Mouse (Mus musculus) erythroblast, embryonic 14.5 days (primary cell): ENCODE data around the gene Kti12. TPM values are rescaled to one million over a fixed set of nuclear protein-coding genes. Genes with fewer than 3 reads are reported as not detected.

Experiments
- H3K27me3 ChIP-seq: 2 replicates; pipeline ENCODE4 v1.6.1; 2012; ENCODE audit warnings: inconsistent platforms; ENCODE audit not compliant: control insufficient read depth
- H3K36me3 ChIP-seq: 2 replicates; pipeline ENCODE4 v1.6.1; 2012; ENCODE audit warnings: mild to moderate bottlenecking, inconsistent platforms; ENCODE audit not compliant: control insufficient read depth
- H3K4me1 ChIP-seq: 2 replicates; pipeline ENCODE4 v1.6.1; 2012; ENCODE audit warnings: inconsistent platforms; ENCODE audit not compliant: control insufficient read depth
- H3K4me3 ChIP-seq: replicated peaks from 2 replicates; pipeline ENCODE3; 2012; ENCODE audit warnings: moderate library complexity, mild to moderate bottlenecking, inconsistent platforms
- H3K9me3 ChIP-seq: 2 replicates; pipeline ENCODE4 v1.6.1; 2012; ENCODE audit warnings: low read length, inconsistent platforms, mixed read lengths; ENCODE audit not compliant: control insufficient read depth
- GATA1 ChIP-seq: IDR thresholded peaks from 2 replicates; pipeline ENCODE4 v1.6.1; 2012; ENCODE audit warnings: low read length, inconsistent platforms, mixed read lengths
- TAL1 ChIP-seq: IDR thresholded peaks from 3 replicates; pipeline ENCODE4 v1.6.1; 2012; ENCODE audit warnings: low read length, inconsistent platforms, mixed read lengths
- polyA plus RNA-seq: library from polyadenylated mRNA; stranded (reverse); fragments of >175 nt; gene quantifications from 2 replicates; pipeline ENCODE4 v1.2.3, GENCODE M21; 2012

Gene Kti12
- polyA plus RNA-seq, 1 experiment: 3.6 TPM

GRCm38 (mm10) chr4:108845824-108846569 lies 1.6 kb upstream of the Kti12 start:
- Histone ChIP-seq H3K9me3 (no peaks in the 10 kb centered on the region), H3K4me1 (peaks cover 31% of the 10 kb centered on the region), H3K36me3 (peaks cover 8% of the 10 kb centered on the region), H3K27me3 (no peaks in the 10 kb centered on the region), H3K4me3 (no peak overlapping the region)
- no peak for TF ChIP-seq GATA1
- TF ChIP-seq TAL1: no peak

DNA sequence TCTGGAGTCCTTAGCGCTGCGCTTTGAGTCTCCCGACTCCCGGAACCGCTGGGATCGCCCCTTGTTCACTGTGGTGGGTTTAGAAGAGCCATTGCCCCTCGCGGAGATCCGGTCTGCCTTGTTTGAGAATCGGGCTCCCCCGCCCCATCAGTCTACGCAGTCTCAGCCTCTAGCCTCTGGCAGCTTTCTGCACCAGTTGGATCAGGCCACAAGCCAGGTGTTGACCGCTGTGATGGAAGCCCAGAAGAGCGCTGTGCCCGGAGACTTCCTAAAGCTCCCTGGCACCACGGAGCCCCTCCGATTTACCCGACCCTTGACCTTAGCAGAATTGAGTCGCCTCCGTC lies 892 bp downstream of the Kti12 start, which contains the start of gene A730015C16Rik:
Gene A730015C16Rik (minus strand): TSS at position 115 of the 344 bp plus-strand sequence.
- peak within 1 kb of the TSS; percentile 89 for H3K4me3 ChIP-seq
- TF ChIP-seq TAL1 (no peak), GATA1 (no peak)
- H3K9me3 ChIP-seq: no peaks in the 10 kb centered on the region
- peaks cover 28% of the 10 kb centered on the region for H3K4me1 ChIP-seq
- peaks cover 12% of the 10 kb centered on the region for H3K36me3 ChIP-seq
- no peaks in the 10 kb centered on the region for H3K27me3 ChIP-seq

GRCm38 (mm10) chr4:108866806-108867205 lies 19.2 kb downstream of the Kti12 start:
- TF ChIP-seq GATA1 (peak; percentile 13; the same call in 1 of the 2 replicates), TAL1 (no peak)
- no peaks in the 10 kb centered on the region for H3K36me3 ChIP-seq
- H3K9me3 ChIP-seq: no peaks in the 10 kb centered on the region
- H3K4me3 ChIP-seq: peak overlapping the region; percentile 45
- H3K27me3 ChIP-seq: no peaks in the 10 kb centered on the region
- peaks cover 17% of the 10 kb centered on the region for H3K4me1 ChIP-seq

GRCm38 (mm10) chr4:108869730-108870374 lies 22.3 kb downstream of the Kti12 start:
- Histone ChIP-seq H3K4me1 (peaks cover 17% of the 10 kb centered on the region), H3K9me3 (no peaks in the 10 kb centered on the region), H3K4me3 (no peak overlapping the region), H3K27me3 (no peaks in the 10 kb centered on the region), H3K36me3 (no peaks in the 10 kb centered on the region)
- no peak for TF ChIP-seq TAL1
- no peak for TF ChIP-seq GATA1

- Histone ChIP-seq H3K4me3 (no peak overlapping the region), H3K36me3 (no peaks in the 10 kb centered on the region), H3K9me3 (no peaks in the 10 kb centered on the region), H3K27me3 (peaks cover 16% of the 10 kb centered on the region), H3K4me1 (peaks cover 6% of the 10 kb centered on the region)
- TF ChIP-seq GATA1: no peak
- TF ChIP-seq TAL1: no peak
These were observed 26.2 kb downstream of the Kti12 start for GRCm38 (mm10) chr4:108873746-108874145.

DNA sequence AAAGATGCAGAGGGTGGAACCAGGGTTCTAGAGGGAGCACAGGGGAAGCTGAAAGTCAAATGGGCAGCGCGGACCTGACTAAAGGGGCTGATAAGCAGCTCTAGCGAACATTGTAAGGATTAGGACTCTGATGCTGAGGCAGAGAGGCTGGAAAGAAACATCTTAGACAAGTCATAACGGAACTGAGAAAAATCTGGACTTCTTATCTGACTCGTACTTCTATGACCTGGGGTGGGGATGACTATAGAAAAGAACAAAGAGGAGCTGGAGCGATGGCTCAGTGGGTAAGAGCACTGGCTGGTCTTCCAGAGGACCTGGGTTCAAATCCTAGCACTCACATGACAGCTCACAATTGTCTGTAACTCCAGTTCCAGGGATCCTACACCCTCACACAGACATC lies 30.3 kb downstream of the Kti12 start:
- Histone ChIP-seq H3K27me3 (peaks cover 39% of the 10 kb centered on the region), H3K4me3 (no peak overlapping the region), H3K4me1 (peaks cover 14% of the 10 kb centered on the region), H3K36me3 (no peaks in the 10 kb centered on the region), H3K9me3 (no peaks in the 10 kb centered on the region)
- no peak for TF ChIP-seq GATA1
- no peak for TF ChIP-seq TAL1

- Histone ChIP-seq H3K9me3 (no peaks in the 10 kb centered on the region), H3K36me3 (no peaks in the 10 kb centered on the region), H3K27me3 (peaks cover 44% of the 10 kb centered on the region), H3K4me3 (peak within 1 kb of the TSS; percentile 54), H3K4me1 (peaks cover 14% of the 10 kb centered on the region)
- TF ChIP-seq GATA1 (no peak), TAL1 (no peak)
These were observed 31.6 kb downstream of the Kti12 start, which contains the start of gene Rab3b for GRCm38 (mm10) chr4:108878963-108879822. Gene Rab3b, plus strand, starts transcription at chr4:108879063.

GRCm38 (mm10) chr4:108883815-108884214 lies 36.2 kb downstream of the Kti12 start:
- Histone ChIP-seq H3K9me3 (no peaks in the 10 kb centered on the region), H3K27me3 (peaks cover 27% of the 10 kb centered on the region), H3K4me3 (no peak overlapping the region), H3K36me3 (no peaks in the 10 kb centered on the region), H3K4me1 (peaks cover 10% of the 10 kb centered on the region)
- TF ChIP-seq GATA1 (no peak), TAL1 (no peak)

DNA sequence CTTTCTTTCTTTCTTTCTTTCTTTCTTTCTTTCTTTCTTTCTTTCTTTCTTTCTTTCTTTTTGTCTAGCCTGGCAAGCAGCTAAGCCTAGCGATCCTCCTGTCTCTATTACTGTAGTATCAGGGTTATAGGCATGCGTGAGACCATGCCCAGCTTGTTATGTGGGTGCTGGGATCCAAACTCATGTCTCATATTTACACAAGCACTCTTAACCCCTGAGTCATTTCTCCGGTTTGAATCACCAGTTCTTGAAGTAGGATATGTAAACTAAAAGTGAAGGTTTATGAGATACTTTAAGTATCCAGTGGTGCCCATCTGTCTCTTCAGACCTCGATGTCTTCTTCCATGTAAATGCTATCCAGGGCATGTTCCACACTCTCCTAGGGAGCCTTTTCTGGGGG lies 39.9 kb downstream of the Kti12 start:
- Histone ChIP-seq H3K4me1 (no peaks in the 10 kb centered on the region), H3K4me3 (no peak overlapping the region), H3K27me3 (peaks cover 7% of the 10 kb centered on the region), H3K9me3 (no peaks in the 10 kb centered on the region), H3K36me3 (no peaks in the 10 kb centered on the region)
- TF ChIP-seq GATA1: no peak
- TF ChIP-seq TAL1: no peak
